Mouse (Mus musculus) embryonic fibroblast, embryonic 13.5 days (primary cell): Measurements from ENCODE around the gene Btbd8. TPM values are rescaled to one million over a fixed set of nuclear protein-coding genes. Genes with fewer than 3 reads are reported as not detected.

ENCODE experiments used
- H3K27ac ChIP-seq: 2 replicates; pipeline ENCODE4 v1.5.1; 2012; ENCODE audit warnings: low read length, control low read depth, inconsistent platforms; ENCODE audit not compliant: insufficient read depth
- H3K4me1 ChIP-seq: 2 replicates; pipeline ENCODE4 v1.6.1; 2011; ENCODE audit warnings: low read length; ENCODE audit not compliant: control insufficient read depth, insufficient read depth
- H3K4me3 ChIP-seq: 2 replicates; pipeline ENCODE4 v1.5.1; 2011; ENCODE audit warnings: mild to moderate bottlenecking, control low read depth, low read length; ENCODE audit not compliant: insufficient read depth
- CTCF ChIP-seq: IDR thresholded peaks from 2 replicates; pipeline ENCODE4 v1.5.1; 2011; ENCODE audit warnings: mild to moderate bottlenecking, control low read depth, low read length, moderate library complexity, borderline replicate concordance; ENCODE audit not compliant: insufficient read depth
- POLR2A ChIP-seq: IDR thresholded peaks from 2 replicates; pipeline ENCODE4 v1.6.1; 2011; ENCODE audit warnings: low read depth, mild to moderate bottlenecking, control low read depth, low read length, moderate library complexity
- polyA plus RNA-seq: library from polyadenylated mRNA; stranded (reverse); fragments of >200 nt; gene quantifications from 2 replicates; pipeline ENCODE4 v1.2.4, GENCODE M21; 2011; ENCODE audit warnings: low read depth; ENCODE audit not compliant: missing spikeins, insufficient read length

The Btbd8 gene
- polyA plus RNA-seq, 1 experiment, result 4.8 TPM

GRCm38 (mm10) chr5:107492471-107492870, 54.7 kb downstream of the Btbd8 start:
- Histone ChIP-seq H3K4me1 (peaks cover 5% of the 10 kb centered on the region), H3K27ac (no peak overlapping the region), H3K4me3 (no peak overlapping the region)
- TF ChIP-seq CTCF, result no peak
- no peak for TF ChIP-seq POLR2A

- Histone ChIP-seq H3K4me3 (no peak overlapping the region), H3K27ac (no peak overlapping the region), H3K4me1 (peaks cover 5% of the 10 kb centered on the region)
- no peak for TF ChIP-seq CTCF
- no peak for TF ChIP-seq POLR2A
Observed at GRCm38 (mm10) chr5:107494759-107495158, 57.0 kb downstream of the Btbd8 start.

GRCm38 (mm10) chr5:107496047-107496446, 58.2 kb downstream of the Btbd8 start:
- Histone ChIP-seq H3K4me1 (peaks cover 5% of the 10 kb centered on the region), H3K27ac (no peak overlapping the region)
- TF ChIP-seq CTCF, result no peak

GRCm38 (mm10) chr5:107497519-107498501, 60.0 kb downstream of the Btbd8 start:
- Histone ChIP-seq H3K27ac (no peak overlapping the region), H3K4me1 (no peaks in the 10 kb centered on the region), H3K4me3 (no peak overlapping the region)

More at GRCm38 (mm10) chr5:107496047-107496446, 58.2 kb downstream of the Btbd8 start:
- H3K4me3 ChIP-seq, result no peak overlapping the region

GRCm38 (mm10) chr5:107498806-107499310, 61.1 kb downstream of the Btbd8 start:
- no peaks in the 10 kb centered on the region for H3K4me1 ChIP-seq
- no peak for TF ChIP-seq POLR2A
- TF ChIP-seq CTCF, result no peak
- H3K4me3 ChIP-seq, result no peak overlapping the region
- H3K27ac ChIP-seq, result no peak overlapping the region

More at GRCm38 (mm10) chr5:107497519-107498501, 60.0 kb downstream of the Btbd8 start:
- no peak for TF ChIP-seq POLR2A
- TF ChIP-seq CTCF, result no peak

GRCm38 (mm10) chr5:107499891-107500535, 62.2 kb downstream of the Btbd8 start:
- Histone ChIP-seq H3K4me1 (no peaks in the 10 kb centered on the region), H3K4me3 (no peak overlapping the region), H3K27ac (no peak overlapping the region)
- TF ChIP-seq CTCF (no peak), POLR2A (no peak)

GRCm38 (mm10) chr5:107500741-107501140, 62.9 kb downstream of the Btbd8 start:
- H3K4me1 ChIP-seq, result no peaks in the 10 kb centered on the region
- no peak overlapping the region for H3K27ac ChIP-seq
- H3K4me3 ChIP-seq, result no peak overlapping the region
- TF ChIP-seq CTCF, result no peak

GRCm38 (mm10) chr5:107507321-107507720, 69.5 kb downstream of the Btbd8 start, which contains the start of gene Gm42669:
Gene Gm42669 (plus strand): TSS chr5:107507621.
- no peak for TF ChIP-seq CTCF
- TF ChIP-seq POLR2A, result no peak
- Histone ChIP-seq H3K27ac (no peak within 1 kb of the TSS), H3K4me1 (no peaks in the 10 kb centered on the region), H3K4me3 (no peak within 1 kb of the TSS)

- H3K4me3 ChIP-seq, result no peak overlapping the region
- H3K27ac ChIP-seq, result no peak overlapping the region
- TF ChIP-seq CTCF (no peak), POLR2A (no peak)
- no peaks in the 10 kb centered on the region for H3K4me1 ChIP-seq
Observed at GRCm38 (mm10) chr5:107510503-107510902, 72.7 kb downstream of the Btbd8 start.
